Mouse (Mus musculus): Measurements from ENCODE around the gene Rnase11.

The Rnase11 gene

GRCm38 (mm10) chr14:51050063-51050462 is at the start of gene Rnase11:
TSS of gene Rnase11 (minus strand) at chr14:51050163.
- DNase-seq: no peak

GRCm38 (mm10) chr14:51098921-51099320 is 49.0 kb upstream of the Rnase11 start:
- DNase-seq: no peak

- peak; percentile 84 for DNase-seq
Observed at GRCm38 (mm10) chr14:51098300-51098699, 48.3 kb upstream of the Rnase11 start.

- peak; percentile 44 for DNase-seq
Observed at GRCm38 (mm10) chr14:51095736-51096524, 46.0 kb upstream of the Rnase11 start.

GRCm38 (mm10) chr14:51094921-51095320 is 45.0 kb upstream of the Rnase11 start:
- DNase-seq: no peak

- peak; percentile 27 for DNase-seq
Observed at GRCm38 (mm10) chr14:51094096-51094875, 44.3 kb upstream of the Rnase11 start.

- no peak for DNase-seq
Observed at GRCm38 (mm10) chr14:51093496-51093895, 43.5 kb upstream of the Rnase11 start.

GRCm38 (mm10) chr14:51092073-51092620 is 42.2 kb upstream of the Rnase11 start:
- DNase-seq: no peak

GRCm38 (mm10) chr14:51090921-51091900 is 41.2 kb upstream of the Rnase11 start, which contains the start of the genes Rnase4 and Ang:
TSS of gene Rnase4 (plus strand) at chr14:51091077.
TSS of gene Ang (plus strand) at chr14:51091150.
- peak; percentile 72 for DNase-seq

GRCm38 (mm10) chr14:51090077-51090781 is 40.3 kb upstream of the Rnase11 start:
- DNase-seq: peak; percentile 85

GRCm38 (mm10) chr14:51089674-51090076 is 39.7 kb upstream of the Rnase11 start:
- DNase-seq: no peak

GRCm38 (mm10) chr14:51088970-51089673 is 39.2 kb upstream of the Rnase11 start:
- peak; percentile 98 for DNase-seq

GRCm38 (mm10) chr14:51088166-51088969 is 38.4 kb upstream of the Rnase11 start:
- peak; percentile 88 for DNase-seq

- no peak for DNase-seq
Observed at GRCm38 (mm10) chr14:51087762-51088161, 37.8 kb upstream of the Rnase11 start.

- DNase-seq: no peak
Observed at GRCm38 (mm10) chr14:51085911-51086310, 35.9 kb upstream of the Rnase11 start.

GRCm38 (mm10) chr14:51085086-51085485 is 35.1 kb upstream of the Rnase11 start:
- DNase-seq: no peak

GRCm38 (mm10) chr14:51083805-51084204 is 33.8 kb upstream of the Rnase11 start:
- DNase-seq: no peak

- DNase-seq: peak; percentile 72
Observed at GRCm38 (mm10) chr14:51082599-51083581, 32.9 kb upstream of the Rnase11 start.

- DNase-seq: no peak
Observed at GRCm38 (mm10) chr14:51081035-51081434, 31.1 kb upstream of the Rnase11 start.

Measured in lung, postnatal 14 days (tissue).